Mouse (Mus musculus) cerebellum, adult 2 months (tissue): ENCODE measurements around the gene Ak2.

Source experiments
- CTCF ChIP-seq: fragments of 200-500 bp; IDR thresholded peaks from 2 replicates; pipeline ENCODE4 v1.5.1; 2011; ENCODE audit warnings: low read depth, mild to moderate bottlenecking, control low read depth, low read length, moderate library complexity, borderline replicate concordance; ENCODE audit not compliant: insufficient read depth
- POLR2A ChIP-seq: fragments of 200-500 bp; IDR thresholded peaks from 2 replicates; pipeline ENCODE4 v1.6.1; 2011; ENCODE audit warnings: low read length, control low read depth, borderline replicate concordance; ENCODE audit not compliant: insufficient read depth

- no peak for TF ChIP-seq POLR2A
- no peak for TF ChIP-seq CTCF
Measured at GRCm38 (mm10) chr4:128993675-128994074, 1.9 kb downstream of the Ak2 start.
